Mouse (Mus musculus) liver, embryonic 13.5 days (tissue): ENCODE data around the gene Tspan13. TPM values are rescaled to one million over a fixed set of nuclear protein-coding genes. Genes with fewer than 3 reads are reported as not detected.
A peak's percentile ranks its signal among the peaks of the same experiment; 100 is the strongest.

Experiments
- ATAC-seq: fragments of 200-750 bp; cut with Nextera tagmentation; 2 replicates; pipeline ENCODE4 v1.8.0; 2017; ENCODE audit warnings: low read depth, mild to moderate bottlenecking, moderate number of reproducible peaks, moderate library complexity
- DNase-seq: peaks from one replicate; pipeline ENCODE4 v3.0.0; 2022
- H3K27ac ChIP-seq: fragments of 300-500 bp; sonication (generic); 2 replicates; pipeline ENCODE4 v1.5.1; 2015; ENCODE audit warnings: moderate library complexity, mild to moderate bottlenecking, inconsistent platforms
- H3K27me3 ChIP-seq: fragments of 300-500 bp; sonication (generic); 2 replicates; pipeline ENCODE4 v1.6.1; 2015; ENCODE audit warnings: mild to moderate bottlenecking, inconsistent platforms
- H3K36me3 ChIP-seq: fragments of 300-500 bp; sonication (generic); 2 replicates; pipeline ENCODE4 v1.6.1; 2015; ENCODE audit warnings: mild to moderate bottlenecking, inconsistent platforms
- H3K4me1 ChIP-seq: fragments of 300-500 bp; sonication (generic); replicated peaks from 2 replicates; pipeline ENCODE4 v1.6.1; 2015; ENCODE audit warnings: inconsistent platforms
- H3K4me2 ChIP-seq: fragments of 300-500 bp; sonication (generic); 2 replicates; pipeline ENCODE4 v1.6.1; 2015; ENCODE audit warnings: inconsistent platforms, mild to moderate bottlenecking, moderate library complexity
- H3K4me3 ChIP-seq: fragments of 300-500 bp; sonication (generic); replicated peaks from 2 replicates; pipeline ENCODE4 v1.5.1; 2015; ENCODE audit warnings: mild to moderate bottlenecking, inconsistent platforms
- H3K9ac ChIP-seq: fragments of 300-500 bp; sonication (generic); 2 replicates; pipeline ENCODE4 v1.6.1; 2015; ENCODE audit warnings: mild to moderate bottlenecking, inconsistent platforms
- H3K9me3 ChIP-seq: fragments of 300-500 bp; sonication (generic); replicated peaks from 2 replicates; pipeline ENCODE4 v1.6.1; 2016; ENCODE audit warnings: inconsistent platforms
- WGBS: fragments of 180-500 bp; shearing (Covaris S2); methylation state at CpG from one replicate; pipeline ENCODE4 v1.1.7; 2015; ENCODE audit not compliant: insufficient replicate concordance; 5-methylcytosine and 5-hydroxymethylcytosine counted together
- polyA plus RNA-seq: library from polyadenylated mRNA; unstranded; fragments of >200 nt; fragmentation: Nextera tagmentation; extraction: Ambion mirVana; gene quantifications from 2 replicates; pipeline ENCODE4 v1.2.1, GENCODE M21; 2015

Tspan13 gene
- polyA plus RNA-seq, 1 experiment from 2014 or later, result 21.8 TPM

DNA sequence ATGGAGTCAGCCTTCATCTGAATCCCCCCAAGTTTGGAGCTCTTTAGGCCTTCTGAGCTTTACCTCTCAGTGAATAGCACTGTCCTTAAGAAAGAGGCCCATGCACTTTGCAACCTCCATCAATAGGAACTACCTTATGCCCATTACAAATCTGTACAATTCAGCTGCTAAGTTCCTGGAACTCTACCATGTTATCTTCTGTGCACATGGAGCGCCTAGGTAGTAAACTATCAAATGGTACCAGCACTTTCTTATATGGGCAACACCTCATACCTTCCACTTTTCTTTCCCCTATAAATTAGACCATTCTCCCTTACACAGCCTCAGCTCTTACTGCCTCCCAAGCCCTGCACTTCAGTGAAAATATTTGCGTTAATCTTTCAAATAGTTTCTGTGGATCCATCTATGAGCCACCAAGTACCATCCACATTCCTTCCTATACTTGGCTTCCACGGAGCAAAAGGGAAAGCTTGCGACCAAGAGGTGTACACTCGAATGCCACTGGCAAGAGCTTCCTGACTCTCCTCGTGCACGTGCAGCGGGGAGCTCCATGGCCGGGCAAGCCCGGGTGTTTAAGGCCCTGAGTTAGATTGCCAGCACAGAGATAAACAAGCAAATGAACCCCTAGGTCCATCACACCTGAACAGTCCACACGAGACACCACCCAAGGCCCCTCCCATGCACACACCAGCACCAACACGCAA lies 11.5 kb downstream of the Tspan13 start:
- Histone ChIP-seq H3K4me2 (no peak overlapping the region), H3K27ac (no peak overlapping the region), H3K27me3 (no peaks in the 10 kb centered on the region), H3K36me3 (no peaks in the 10 kb centered on the region), H3K9ac (no peak overlapping the region), H3K9me3 (no peaks in the 10 kb centered on the region), H3K4me1 (peaks cover 22% of the 10 kb centered on the region), H3K4me3 (no peak overlapping the region)
- peak; percentile 71 for ATAC-seq
- no peak for DNase-seq
- 67% methylated on average over 12 of the region's 12 CpGs for WGBS

DNA sequence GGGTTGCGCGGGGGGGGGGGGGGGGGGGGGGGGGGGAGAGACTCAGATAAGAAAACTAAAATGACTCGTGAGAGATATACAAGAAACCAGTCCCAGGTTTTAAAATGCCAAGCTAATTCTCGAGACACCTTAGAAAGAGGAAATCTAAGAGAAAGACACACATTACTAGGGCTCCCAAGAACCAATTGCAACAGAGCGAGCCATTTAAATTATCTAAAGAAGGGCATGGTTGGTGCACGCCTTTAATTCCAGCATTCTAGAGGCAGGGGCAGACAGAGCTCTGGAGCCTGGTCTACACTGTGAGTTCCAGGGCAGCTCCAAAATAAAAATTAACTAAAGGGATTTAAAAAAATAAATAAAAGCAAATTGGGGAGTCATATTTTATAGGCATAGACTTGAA lies 12.6 kb downstream of the Tspan13 start:
- 29% methylated on average over 4 of the region's 6 CpGs for WGBS

GRCm38 (mm10) chr12:36028968-36029645 lies 13.2 kb downstream of the Tspan13 start:
- ATAC-seq, result no peak
- H3K4me2 ChIP-seq, result no peak overlapping the region
- H3K9ac ChIP-seq, result no peak overlapping the region
- H3K4me3 ChIP-seq, result no peak overlapping the region
- H3K27ac ChIP-seq, result no peak overlapping the region
- no peaks in the 10 kb centered on the region for H3K36me3 ChIP-seq
- peaks cover 22% of the 10 kb centered on the region for H3K4me1 ChIP-seq
- WGBS, result 42% methylated on average over 5 of the region's 5 CpGs
- no peaks in the 10 kb centered on the region for H3K27me3 ChIP-seq
- DNase-seq, result no peak
- no peaks in the 10 kb centered on the region for H3K9me3 ChIP-seq

More for the DNA sequence above, 12.6 kb downstream of the Tspan13 start:
- no peak overlapping the region for H3K4me3 ChIP-seq
- no peaks in the 10 kb centered on the region for H3K27me3 ChIP-seq
- DNase-seq (no peak), ATAC-seq (no peak)
- H3K4me2 ChIP-seq, result no peak overlapping the region
- no peak overlapping the region for H3K27ac ChIP-seq
- no peaks in the 10 kb centered on the region for H3K36me3 ChIP-seq
- H3K9ac ChIP-seq, result no peak overlapping the region
- peaks cover 22% of the 10 kb centered on the region for H3K4me1 ChIP-seq
- no peaks in the 10 kb centered on the region for H3K9me3 ChIP-seq

DNA sequence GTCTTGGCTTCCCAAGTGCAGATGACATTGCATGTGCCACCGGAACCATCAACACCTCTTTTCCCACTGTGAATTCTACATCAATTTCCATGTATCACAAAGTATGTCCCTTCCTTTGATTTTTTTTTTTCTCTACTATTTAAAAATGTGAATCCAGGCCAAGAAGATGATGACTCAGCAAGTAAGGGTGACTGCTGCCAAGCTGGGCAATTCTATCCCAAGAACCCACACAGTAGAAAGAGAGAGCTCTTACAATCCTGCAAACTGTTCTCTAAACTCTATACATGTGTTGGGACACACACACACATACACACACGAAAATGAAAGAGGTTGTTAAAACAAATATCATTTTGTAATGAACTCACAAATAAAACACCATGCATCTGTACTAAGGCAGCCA lies 15.1 kb downstream of the Tspan13 start:
- Histone ChIP-seq H3K9ac (no peak overlapping the region), H3K9me3 (no peaks in the 10 kb centered on the region), H3K27me3 (no peaks in the 10 kb centered on the region), H3K27ac (no peak overlapping the region), H3K4me1 (peaks cover 22% of the 10 kb centered on the region), H3K36me3 (no peaks in the 10 kb centered on the region), H3K4me3 (no peak overlapping the region), H3K4me2 (no peak overlapping the region)
- DNase-seq, result no peak
- WGBS, result 58% methylated on average over 2 of the region's 2 CpGs
- ATAC-seq, result no peak

DNA sequence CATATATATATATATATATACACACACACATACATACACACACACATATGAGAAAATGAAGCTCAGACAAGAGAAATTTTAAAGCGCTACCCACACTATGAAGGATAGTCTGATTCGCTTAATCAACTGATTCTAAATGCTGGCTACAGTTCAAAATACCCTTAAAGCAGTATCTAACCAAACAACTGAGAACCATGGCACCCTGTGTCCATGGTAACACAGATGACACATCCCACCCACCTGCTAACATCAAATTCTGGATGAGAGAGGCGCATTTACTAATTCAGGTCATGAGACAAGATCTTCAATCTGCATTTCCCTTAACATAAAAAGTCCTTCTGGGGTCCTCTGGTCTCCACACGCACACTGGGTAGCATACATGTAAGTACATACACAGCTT lies 16.2 kb downstream of the Tspan13 start:
- H3K9me3 ChIP-seq, result no peaks in the 10 kb centered on the region
- H3K9ac ChIP-seq, result no peak overlapping the region
- peaks cover 18% of the 10 kb centered on the region for H3K4me1 ChIP-seq
- H3K4me3 ChIP-seq, result no peak overlapping the region
- no peak overlapping the region for H3K4me2 ChIP-seq
- DNase-seq (no peak), ATAC-seq (no peak)
- no peak overlapping the region for H3K27ac ChIP-seq
- WGBS, result 69% methylated on average over 4 of the region's 4 CpGs
- no peaks in the 10 kb centered on the region for H3K27me3 ChIP-seq
- no peaks in the 10 kb centered on the region for H3K36me3 ChIP-seq

DNA sequence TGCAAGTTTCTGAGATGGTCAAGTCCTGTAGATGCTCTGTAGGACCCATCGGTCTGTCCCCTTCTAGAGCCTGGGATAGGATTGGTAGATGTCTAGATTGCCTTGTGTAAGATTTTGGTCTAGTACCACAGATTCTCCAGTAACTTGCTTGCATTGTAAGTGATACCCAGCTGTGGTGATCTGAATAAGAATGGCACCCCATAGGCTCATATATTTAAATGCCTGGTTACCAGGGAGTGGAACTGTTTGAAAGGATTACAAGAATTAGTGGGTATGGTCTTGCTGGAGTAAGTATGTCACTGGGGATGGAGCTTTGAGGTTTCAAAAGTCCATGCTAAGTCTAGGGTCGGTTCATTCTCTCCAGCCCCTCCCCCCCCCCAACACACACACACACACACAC lies 21.6 kb downstream of the Tspan13 start:
- Histone ChIP-seq H3K4me2 (no peak overlapping the region), H3K27ac (no peak overlapping the region), H3K4me3 (no peak overlapping the region), H3K36me3 (no peaks in the 10 kb centered on the region), H3K9me3 (no peaks in the 10 kb centered on the region), H3K27me3 (no peaks in the 10 kb centered on the region), H3K4me1 (0 out of 2 replicates have a peak, but pooled peaks cover 4% of the 10 kb centered on the region), H3K9ac (no peak overlapping the region)
- DNase-seq (no peak), ATAC-seq (no peak)
- 81% methylated on average over 2 of the region's 2 CpGs for WGBS

DNA sequence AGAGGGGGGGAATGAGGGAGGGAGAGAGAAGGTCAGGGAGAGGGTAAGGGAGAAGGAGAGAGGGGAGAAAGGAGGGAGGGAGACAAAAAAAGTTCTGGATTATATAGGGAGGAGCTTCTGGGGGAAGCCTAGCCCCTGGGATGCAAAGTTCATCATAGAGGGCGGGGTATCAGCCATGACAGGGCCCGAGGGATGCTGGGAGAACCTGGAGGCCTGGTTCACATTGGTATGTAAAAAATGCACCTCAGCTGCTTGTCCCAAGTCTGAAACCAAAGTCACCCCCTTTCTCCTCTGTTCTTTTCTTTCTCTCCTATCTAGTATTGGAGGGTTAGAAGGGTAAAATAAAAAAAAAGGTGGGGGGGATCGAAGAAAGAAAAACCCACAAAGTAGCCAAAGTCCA lies 22.2 kb downstream of the Tspan13 start:
- Histone ChIP-seq H3K4me2 (no peak overlapping the region), H3K4me3 (no peak overlapping the region), H3K9me3 (no peaks in the 10 kb centered on the region), H3K27ac (no peak overlapping the region), H3K36me3 (no peaks in the 10 kb centered on the region), H3K9ac (no peak overlapping the region), H3K4me1 (0 out of 2 replicates have a peak, but pooled peaks cover 4% of the 10 kb centered on the region), H3K27me3 (no peaks in the 10 kb centered on the region)
- 64% methylated on average over 3 of the region's 3 CpGs for WGBS
- DNase-seq (no peak), ATAC-seq (no peak)

GRCm38 (mm10) chr12:36019572-36019971 lies 22.7 kb downstream of the Tspan13 start:
- H3K9me3 ChIP-seq, result no peaks in the 10 kb centered on the region
- WGBS, result 30% methylated on average over 4 of the region's 4 CpGs
- H3K27me3 ChIP-seq, result no peaks in the 10 kb centered on the region
- ATAC-seq (no peak), DNase-seq (no peak)
- H3K36me3 ChIP-seq, result no peaks in the 10 kb centered on the region
- H3K27ac ChIP-seq, result no peak overlapping the region
- H3K4me3 ChIP-seq, result no peak overlapping the region
- H3K9ac ChIP-seq, result no peak overlapping the region
- no peak overlapping the region for H3K4me2 ChIP-seq
- H3K4me1 ChIP-seq, result 0 out of 2 replicates have a peak, but pooled peaks cover 4% of the 10 kb centered on the region

DNA sequence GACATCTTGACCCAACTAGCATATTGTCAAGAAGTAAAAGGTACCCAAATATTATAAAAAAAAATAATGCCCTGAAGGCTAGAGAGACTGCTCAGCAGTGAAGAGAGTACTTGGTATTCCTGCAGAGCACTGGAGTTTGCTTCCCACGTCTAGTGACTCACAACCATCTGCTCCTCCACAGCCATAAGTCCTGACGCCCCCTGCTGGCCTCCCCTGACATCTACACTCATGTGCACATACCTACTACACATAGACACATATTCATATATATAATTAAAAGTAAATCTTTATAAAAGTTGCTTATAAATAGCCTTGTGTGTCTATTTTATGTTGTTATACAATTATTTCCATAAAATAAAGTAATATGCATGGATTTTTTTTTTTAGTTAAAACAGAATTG lies 24.5 kb downstream of the Tspan13 start:
- Histone ChIP-seq H3K4me3 (no peak overlapping the region), H3K4me1 (0 out of 2 replicates have a peak, but pooled peaks cover 4% of the 10 kb centered on the region), H3K9me3 (no peaks in the 10 kb centered on the region), H3K9ac (no peak overlapping the region), H3K4me2 (no peak overlapping the region), H3K27ac (no peak overlapping the region), H3K27me3 (no peaks in the 10 kb centered on the region), H3K36me3 (no peaks in the 10 kb centered on the region)
- ATAC-seq (no peak), DNase-seq (no peak)
- WGBS, result 50% methylated on average over 2 of the region's 2 CpGs

DNA sequence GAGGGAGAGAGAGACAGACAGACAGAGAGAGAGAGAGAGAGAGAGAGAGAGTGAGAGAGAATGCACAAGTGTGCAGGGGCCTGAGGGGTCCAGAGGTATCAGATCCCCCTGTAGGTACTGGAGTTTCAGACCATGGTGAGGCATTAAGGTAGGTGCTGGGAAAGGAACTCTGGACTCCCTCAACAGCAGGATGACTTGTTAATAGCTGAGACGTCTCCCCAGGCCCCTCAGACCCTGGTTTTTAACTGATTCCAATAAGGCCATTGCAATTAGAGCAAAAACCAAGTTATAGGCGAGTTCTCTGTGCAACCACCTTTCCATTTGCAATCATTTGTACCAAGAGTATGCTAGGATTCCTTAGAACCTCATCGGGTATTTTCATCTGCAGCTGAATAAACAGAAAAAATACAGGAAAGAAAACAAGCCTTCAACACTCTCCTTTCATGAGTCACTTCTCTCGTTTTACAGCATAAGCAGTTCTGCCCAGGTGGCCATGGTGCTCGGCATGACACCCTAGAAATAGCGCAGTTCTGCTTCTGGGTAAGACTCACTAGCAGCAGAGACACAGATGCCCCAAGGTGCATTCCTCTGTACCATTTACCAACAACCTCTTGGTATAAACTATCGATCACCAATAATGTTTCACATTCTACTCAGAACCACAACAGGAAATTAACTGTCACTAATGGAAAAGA lies 28.9 kb downstream of the Tspan13 start:
- H3K9me3 ChIP-seq, result no peaks in the 10 kb centered on the region
- no peak overlapping the region for H3K9ac ChIP-seq
- no peak overlapping the region for H3K4me2 ChIP-seq
- 0 out of 2 replicates have a peak, but pooled peaks cover 4% of the 10 kb centered on the region for H3K4me1 ChIP-seq
- WGBS, result 62% methylated on average over 7 of the region's 7 CpGs
- no peak overlapping the region for H3K4me3 ChIP-seq
- no peaks in the 10 kb centered on the region for H3K36me3 ChIP-seq
- ATAC-seq (no peak), DNase-seq (no peak)
- no peak overlapping the region for H3K27ac ChIP-seq
- no peaks in the 10 kb centered on the region for H3K27me3 ChIP-seq

DNA sequence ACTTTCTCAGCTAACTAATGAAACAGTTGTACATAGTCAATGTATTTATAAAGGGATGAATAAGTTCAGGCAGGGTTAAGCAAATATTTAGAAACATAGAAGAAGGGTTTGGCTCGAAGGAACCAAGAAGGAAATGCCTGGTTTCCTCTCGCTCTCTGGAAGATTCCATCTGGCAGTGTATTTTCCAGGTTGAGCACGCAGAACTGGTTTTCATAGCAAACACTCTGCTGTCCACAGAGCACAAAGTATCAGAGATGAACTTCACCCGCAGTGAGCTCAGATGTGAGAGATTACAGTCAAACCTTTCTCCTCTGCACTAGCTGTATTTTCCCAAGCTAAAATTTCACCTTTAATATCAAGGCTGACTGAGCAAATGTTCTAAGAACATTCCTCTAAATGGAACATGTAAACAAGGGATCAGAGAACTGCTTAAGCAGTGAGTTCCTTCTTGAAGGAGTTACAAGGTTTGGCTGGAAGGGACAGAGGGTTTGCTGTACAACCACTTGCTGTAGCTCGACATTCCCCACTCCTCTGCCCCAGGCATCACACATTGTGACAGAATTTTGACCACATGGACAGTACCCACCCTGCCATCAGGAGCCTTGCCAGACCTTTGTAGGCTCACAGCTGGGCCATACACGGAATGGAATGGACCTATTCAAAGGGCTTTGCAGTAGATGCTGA lies 33.8 kb downstream of the Tspan13 start:
- Histone ChIP-seq H3K9me3 (no peaks in the 10 kb centered on the region), H3K36me3 (no peaks in the 10 kb centered on the region), H3K27me3 (no peaks in the 10 kb centered on the region), H3K4me1 (no peaks in the 10 kb centered on the region; the same call in 1 of the 2 replicates), H3K27ac (no peak overlapping the region), H3K4me2 (no peak overlapping the region), H3K4me3 (no peak overlapping the region), H3K9ac (no peak overlapping the region)
- ATAC-seq (no peak), DNase-seq (no peak)
- 36% methylated on average over 6 of the region's 6 CpGs for WGBS
